Mouse (Mus musculus) forebrain, embryonic 11.5 days (tissue): ENCODE measurements around the gene Hoxc11. TPM values are rescaled to one million over a fixed set of nuclear protein-coding genes. Genes with fewer than 3 reads are reported as not detected.

Source experiments
- ATAC-seq: fragments of 200-750 bp; cut with Nextera tagmentation; replicated peaks from 2 replicates; pipeline ENCODE4 v1.8.0; 2017; ENCODE audit warnings: moderate TSS enrichment; ENCODE audit not compliant: low FRiP score
- DNase-seq: peaks from one replicate; pipeline ENCODE4 v3.0.0-alpha.2; 2017; ENCODE audit warnings: low spot score
- H3K27ac ChIP-seq: fragments of 300-500 bp; sonication (generic); 2 replicates; pipeline ENCODE4 v1.5.1; 2014; ENCODE audit warnings: low read depth, low read length
- H3K27me3 ChIP-seq: fragments of 300-500 bp; sonication (generic); 2 replicates; pipeline ENCODE4 v1.6.1; 2014; ENCODE audit warnings: mild to moderate bottlenecking, low read length, mixed read lengths; ENCODE audit not compliant: control insufficient read depth, insufficient read depth
- H3K36me3 ChIP-seq: fragments of 300-500 bp; sonication (generic); 2 replicates; pipeline ENCODE4 v1.6.1; 2014; ENCODE audit warnings: mild to moderate bottlenecking, low read length, moderate library complexity, mixed read lengths; ENCODE audit not compliant: control insufficient read depth, insufficient read depth
- H3K4me1 ChIP-seq: fragments of 300-500 bp; sonication (generic); replicated peaks from 2 replicates; pipeline ENCODE4 v1.6.1; 2014; ENCODE audit warnings: low read length, mixed read lengths; ENCODE audit not compliant: control insufficient read depth, insufficient read depth
- H3K4me2 ChIP-seq: fragments of 300-500 bp; sonication (generic); 2 replicates; pipeline ENCODE4 v1.6.1; 2014; ENCODE audit warnings: low read depth, mild to moderate bottlenecking, low read length, moderate library complexity, mixed read lengths; ENCODE audit not compliant: severe bottlenecking
- H3K4me3 ChIP-seq: fragments of 300-500 bp; sonication (generic); 2 replicates; pipeline ENCODE4 v1.5.1; 2014; ENCODE audit warnings: low read depth, low read length
- H3K9ac ChIP-seq: fragments of 300-500 bp; sonication (generic); 2 replicates; pipeline ENCODE4 v1.6.1; 2014; ENCODE audit warnings: low read length
- H3K9me3 ChIP-seq: fragments of 300-500 bp; sonication (generic); 2 replicates; pipeline ENCODE4 v1.6.1; 2016; ENCODE audit warnings: low read length, mixed read lengths; ENCODE audit not compliant: control insufficient read depth
- whole genome bisulfite sequencing: fragments of 180-500 bp; shearing (Covaris S2); extraction: QIAGEN DNeasy Blood & Tissue Kit; methylation state at CpG from one replicate; pipeline ENCODE4 v1.1.7; 2014; 5-methylcytosine and 5-hydroxymethylcytosine counted together
- microRNA-seq: library from miRNA; unstranded; fragments of <30 nt; microRNA quantifications from one replicate; pipeline ENCODE4, GENCODE M21; 2016; ENCODE audit not compliant: insufficient number of aligned reads
- polyA plus RNA-seq: library from polyadenylated mRNA; unstranded; fragments of >200 nt; fragmentation: Nextera tagmentation; extraction: Ambion mirVana; gene quantifications from 2 replicates; pipeline ENCODE4 v1.2.1, GENCODE M21; 2014

Hoxc11 gene
- polyA plus RNA-seq, 1 experiment from 2014 or later = not detected

- Histone ChIP-seq H3K36me3 (no peaks in the 10 kb centered on the region), H3K9me3 (no peaks in the 10 kb centered on the region), H3K4me2 (no peak overlapping the region), H3K4me1 (peaks cover 3% of the 10 kb centered on the region; the same call in 1 of the 2 replicates), H3K27me3 (peaks cover 98% of the 10 kb centered on the region), H3K27ac (no peak overlapping the region), H3K4me3 (no peak overlapping the region), H3K9ac (no peak overlapping the region)
- WGBS = under 1% methylated on average over 24 of the region's 24 CpGs
- no peak for DNase-seq
- no peak for ATAC-seq
These were observed 46.3 kb downstream of the Hoxc11 start for GRCm38 (mm10) chr15:103000501-103000901.

- H3K9me3 ChIP-seq = no peaks in the 10 kb centered on the region
- H3K4me3 ChIP-seq = no peak overlapping the region
- H3K36me3 ChIP-seq = no peaks in the 10 kb centered on the region
- ATAC-seq (no peak), DNase-seq (no peak)
- H3K9ac ChIP-seq = no peak overlapping the region
- peaks cover 98% of the 10 kb centered on the region for H3K27me3 ChIP-seq
- H3K27ac ChIP-seq = no peak overlapping the region
- 3% methylated on average over 2 of the region's 2 CpGs for WGBS
- H3K4me2 ChIP-seq = no peak overlapping the region
- H3K4me1 ChIP-seq = peaks cover 3% of the 10 kb centered on the region; the same call in 1 of the 2 replicates
These were observed 47.1 kb downstream of the Hoxc11 start for GRCm38 (mm10) chr15:103001370-103001769.

- Histone ChIP-seq H3K4me3 (no peak overlapping the region), H3K4me2 (no peak overlapping the region), H3K4me1 (peaks cover 3% of the 10 kb centered on the region; the same call in 1 of the 2 replicates), H3K27ac (no peak overlapping the region), H3K36me3 (no peaks in the 10 kb centered on the region), H3K9ac (no peak overlapping the region), H3K9me3 (no peaks in the 10 kb centered on the region), H3K27me3 (peaks cover 99% of the 10 kb centered on the region)
- WGBS = 2% methylated on average over 4 of the region's 4 CpGs
- DNase-seq (no peak), ATAC-seq (no peak)
These were observed 47.9 kb downstream of the Hoxc11 start for GRCm38 (mm10) chr15:103002156-103002555.

- Histone ChIP-seq H3K4me2 (no peak overlapping the region), H3K4me3 (no peak overlapping the region), H3K9me3 (no peaks in the 10 kb centered on the region), H3K27me3 (peaks cover 99% of the 10 kb centered on the region), H3K9ac (no peak overlapping the region), H3K36me3 (no peaks in the 10 kb centered on the region), H3K27ac (no peak overlapping the region), H3K4me1 (peaks cover 3% of the 10 kb centered on the region; the same call in 1 of the 2 replicates)
- no peak for DNase-seq
- 2% methylated on average over 13 of the region's 13 CpGs for WGBS
- ATAC-seq = no peak
These were observed 48.7 kb downstream of the Hoxc11 start for GRCm38 (mm10) chr15:103002821-103003448.

GRCm38 (mm10) chr15:103005308-103005707 lies 51.1 kb downstream of the Hoxc11 start:
- H3K9ac ChIP-seq = no peak overlapping the region
- H3K36me3 ChIP-seq = no peaks in the 10 kb centered on the region
- no peak overlapping the region for H3K4me2 ChIP-seq
- no peak overlapping the region for H3K27ac ChIP-seq
- peaks cover 99% of the 10 kb centered on the region for H3K27me3 ChIP-seq
- H3K9me3 ChIP-seq = no peaks in the 10 kb centered on the region
- no peaks in the 10 kb centered on the region for H3K4me1 ChIP-seq
- ATAC-seq (no peak), DNase-seq (no peak)
- under 1% methylated on average over 17 of the region's 17 CpGs for WGBS
- no peak overlapping the region for H3K4me3 ChIP-seq

- Histone ChIP-seq H3K27ac (no peak overlapping the region), H3K4me2 (no peak overlapping the region), H3K9me3 (no peaks in the 10 kb centered on the region), H3K36me3 (no peaks in the 10 kb centered on the region), H3K4me3 (no peak overlapping the region), H3K27me3 (peaks cover 99% of the 10 kb centered on the region), H3K9ac (no peak overlapping the region), H3K4me1 (no peaks in the 10 kb centered on the region)
- DNase-seq = no peak
- 0% methylated on average over 5 of the region's 5 CpGs for WGBS
- ATAC-seq = no peak
These were observed 51.6 kb downstream of the Hoxc11 start for GRCm38 (mm10) chr15:103005797-103006196.

- H3K9me3 ChIP-seq = no peaks in the 10 kb centered on the region
- no peak overlapping the region for H3K4me3 ChIP-seq
- H3K27me3 ChIP-seq = peaks cover 99% of the 10 kb centered on the region
- no peaks in the 10 kb centered on the region for H3K4me1 ChIP-seq
- no peak for ATAC-seq
- H3K27ac ChIP-seq = no peak overlapping the region
- WGBS = 32% methylated on average over 1 of the region's 1 CpGs
- H3K9ac ChIP-seq = no peak overlapping the region
- no peak overlapping the region for H3K4me2 ChIP-seq
- H3K36me3 ChIP-seq = no peaks in the 10 kb centered on the region
- no peak for DNase-seq
These were observed 52.1 kb downstream of the Hoxc11 start for GRCm38 (mm10) chr15:103006326-103006725.

Small RNA genes lying within 50 kb of the gene (microRNA-seq; reads per million reads assigned to microRNA genes)
- 4.2 reads per million for gene Mir196a-2

Other genes with a start within 250 kb of the Hoxc11 start
- 30.4 and 31.1 TPM in 2 replicates for gene Calcoco1, start 232.2 kb upstream of the Hoxc11 start, polyA plus RNA-seq
- gene Hoxc13, start 33.3 kb upstream of the Hoxc11 start, polyA plus RNA-seq = 0.11 TPM in 1 of 2 replicates, not detected in the other
- gene Hoxc12, start 17.7 kb upstream of the Hoxc11 start, polyA plus RNA-seq = not detected in 2 replicates
- not detected in 2 replicates for gene Hoxc10, start 12.4 kb downstream of the Hoxc11 start, polyA plus RNA-seq
- gene Hoxc5, start 13.0 kb downstream of the Hoxc11 start, polyA plus RNA-seq = not detected in 2 replicates
- not detected in 2 replicates for gene Hoxc9, start 22.0 kb downstream of the Hoxc11 start, polyA plus RNA-seq
- not detected in 2 replicates for gene Hoxc8, start 36.2 kb downstream of the Hoxc11 start, polyA plus RNA-seq
- gene Hoxc6, start 43.8 kb downstream of the Hoxc11 start, polyA plus RNA-seq = not detected in 2 replicates
- gene Hoxc4, start 64.5 kb downstream of the Hoxc11 start, polyA plus RNA-seq = not detected in 2 replicates
- gene Smug1, start 212.7 kb downstream of the Hoxc11 start, polyA plus RNA-seq = 20.5 and 23.3 TPM in 2 replicates